Mouse (Mus musculus) cerebellum, adult 8-10 months (tissue): ENCODE results near the gene Cacna2d4.
"Not testable (repeated sequence)": the region's sequence is repeated elsewhere in the genome, so short reads cannot be mapped to it uniquely, and the experiment has no call there.

ENCODE experiments used
- DNase-seq: peaks from one replicate; pipeline ENCODE4 v3.0.0; 2022

Cacna2d4 gene

DNA sequence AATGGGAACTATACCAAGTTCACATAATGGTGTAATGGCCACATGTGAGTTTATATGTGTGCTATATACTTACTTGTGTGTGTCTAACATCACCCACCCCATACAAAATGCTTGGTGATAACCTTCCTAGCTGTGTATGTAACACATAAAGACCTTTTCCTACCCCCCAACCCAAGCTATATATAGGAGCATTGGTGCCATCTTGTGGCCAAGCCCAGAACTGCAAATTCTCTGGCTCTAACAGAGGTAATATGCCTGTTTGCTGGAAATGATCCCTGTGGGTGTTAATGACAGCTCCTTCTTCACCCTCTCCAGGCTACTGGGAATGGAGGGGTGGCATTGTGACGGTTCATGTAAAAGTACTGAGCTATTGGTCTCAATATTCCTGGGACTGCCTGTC lies 111.9 kb downstream of the Cacna2d4 start:
- peak; percentile 85 for DNase-seq

DNA sequence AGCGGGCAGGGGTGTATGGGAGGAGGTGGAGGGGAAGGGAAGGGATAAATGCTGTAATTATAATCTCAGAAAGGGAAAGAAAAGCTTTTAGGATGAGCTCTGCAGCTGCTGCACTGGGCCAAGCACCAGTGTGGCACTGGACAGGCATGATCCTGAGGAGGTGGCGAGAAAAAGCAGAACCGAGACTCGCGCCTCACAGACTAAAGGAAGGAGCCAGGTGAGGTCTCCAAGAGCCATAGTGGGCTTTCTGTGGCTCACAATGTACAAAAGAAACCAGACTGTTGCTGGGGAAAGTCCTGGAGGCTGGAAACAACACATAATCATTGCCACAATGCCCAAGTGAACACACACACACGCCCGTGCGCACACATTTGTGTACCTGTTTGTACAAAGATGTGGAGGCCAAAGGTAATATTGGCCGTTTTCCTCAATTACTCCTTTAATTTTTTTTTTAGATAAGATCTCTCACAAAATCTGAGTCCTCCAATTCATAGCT lies 114.4 kb downstream of the Cacna2d4 start:
- DNase-seq, result no peak

DNA sequence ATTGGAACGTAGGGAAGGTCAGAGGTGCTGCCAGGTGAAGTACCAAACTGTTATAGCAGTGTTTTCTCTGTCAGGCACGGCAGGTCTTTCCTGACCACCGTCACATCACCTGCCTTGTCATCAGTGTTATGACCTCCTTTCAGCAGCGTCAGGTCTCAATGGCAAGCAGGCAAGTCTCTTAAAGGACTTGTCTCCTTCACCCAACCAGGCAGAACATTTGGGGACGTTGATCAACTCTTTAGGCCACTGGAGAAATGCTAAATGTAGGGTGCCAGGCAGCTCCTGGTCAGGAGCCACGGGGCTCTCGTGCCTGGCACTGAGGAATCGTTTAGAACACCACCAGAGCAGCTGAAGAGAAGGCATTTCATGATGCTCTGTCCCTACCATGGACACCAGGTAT lies 115.3 kb downstream of the Cacna2d4 start:
- DNase-seq, result no peak

DNA sequence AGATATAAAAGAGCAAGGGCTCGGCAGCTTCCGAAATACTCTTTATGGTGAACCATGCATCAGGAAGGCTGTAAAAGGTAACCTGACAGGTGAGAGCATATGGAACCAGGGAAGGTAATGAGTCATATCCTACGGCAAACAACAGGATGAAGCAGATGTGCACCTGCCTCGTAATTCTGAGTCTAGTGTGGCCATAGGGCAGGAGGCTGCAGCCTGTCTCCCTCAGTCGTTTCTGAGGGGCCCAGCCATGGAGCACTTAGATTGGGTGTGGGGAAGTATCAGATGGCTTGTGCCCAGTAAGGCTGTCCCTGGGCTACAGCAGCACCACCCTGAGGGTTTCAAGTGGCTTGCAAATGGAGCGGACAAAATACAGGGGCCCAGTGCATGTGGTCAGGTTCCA lies 116.2 kb downstream of the Cacna2d4 start:
- no peak for DNase-seq

DNA sequence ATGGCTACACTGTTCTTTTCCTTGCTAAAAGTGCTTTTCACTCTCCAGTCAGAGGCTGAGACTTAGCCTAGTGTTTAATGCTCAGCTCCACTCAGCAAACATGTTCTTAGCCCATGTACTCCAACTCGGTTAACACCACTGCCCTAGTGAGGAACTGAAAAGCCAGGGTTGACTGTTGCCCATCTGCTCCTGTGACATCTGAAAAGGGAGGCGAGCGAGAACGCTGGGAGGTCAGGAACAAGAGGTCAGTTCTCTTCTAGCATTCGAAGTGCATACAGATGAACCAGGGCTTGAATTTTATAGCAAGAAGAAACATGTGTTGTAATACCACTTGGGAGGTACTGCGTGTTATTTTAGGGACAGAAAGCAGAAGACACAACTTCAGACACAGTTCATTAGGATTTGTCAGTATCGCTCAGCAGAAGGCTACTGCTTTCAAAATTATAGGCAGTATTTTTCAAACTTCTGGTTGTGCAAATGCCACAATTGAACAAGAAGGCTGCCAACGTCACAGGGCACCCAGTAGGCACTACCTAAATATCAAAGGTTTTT lies 121.8 kb downstream of the Cacna2d4 start:
- DNase-seq, result no peak

DNA sequence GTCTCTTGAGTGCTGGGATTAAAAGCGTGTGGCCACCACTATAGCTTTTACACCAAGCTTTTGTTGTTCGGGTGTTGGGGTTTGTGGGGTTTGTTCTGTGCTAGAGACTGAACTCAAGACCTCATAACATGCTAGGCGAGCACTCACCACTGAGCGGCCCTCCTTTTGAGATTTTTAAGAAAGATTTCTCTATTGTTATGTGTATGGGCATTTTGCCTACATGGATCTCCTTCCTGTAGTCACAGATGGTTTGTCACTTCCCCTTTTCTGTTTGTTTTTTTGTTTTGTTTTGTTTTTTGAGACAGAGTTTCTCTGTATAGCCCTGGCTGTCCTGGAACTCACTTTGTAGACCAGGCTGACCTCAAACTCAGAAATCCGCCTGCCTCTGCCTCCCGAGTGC lies 123.9 kb downstream of the Cacna2d4 start:
- not testable (repeated sequence) for DNase-seq

DNA sequence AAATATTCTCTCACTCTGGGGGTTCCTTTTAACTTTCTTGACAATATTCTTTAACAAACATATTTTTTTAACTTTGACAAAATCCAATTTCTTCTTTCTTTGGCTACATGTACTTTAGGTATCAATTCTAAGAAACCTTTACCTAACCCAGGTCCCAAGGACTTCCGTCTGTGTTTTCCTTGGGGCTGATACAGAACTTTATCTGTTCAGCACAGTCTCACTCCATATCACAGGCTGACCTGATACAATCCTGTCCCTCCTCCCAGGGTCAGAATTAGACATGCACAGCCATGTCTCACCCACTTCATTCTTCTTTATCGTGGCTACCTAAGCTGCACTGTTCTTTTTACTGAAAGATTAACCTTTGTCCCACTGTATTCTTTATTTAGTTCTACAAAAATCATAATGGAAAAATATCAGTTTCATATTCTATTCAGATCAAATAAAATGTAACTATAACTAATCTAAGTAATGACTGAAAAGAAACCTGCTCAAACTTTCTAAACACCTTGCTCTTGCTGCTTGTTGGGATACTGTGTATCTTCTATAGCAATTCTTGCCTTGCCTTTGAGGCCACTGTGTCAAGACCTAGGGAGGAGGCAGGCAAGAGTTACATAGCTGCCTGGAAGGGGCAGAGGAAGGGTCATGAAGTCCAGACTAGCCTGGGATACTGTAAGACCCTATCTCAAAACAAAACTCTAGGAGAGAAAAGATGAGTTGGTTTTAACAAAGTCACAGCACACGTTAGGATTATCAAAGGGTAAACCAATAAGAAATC lies 124.8 kb downstream of the Cacna2d4 start:
- no peak for DNase-seq

DNA sequence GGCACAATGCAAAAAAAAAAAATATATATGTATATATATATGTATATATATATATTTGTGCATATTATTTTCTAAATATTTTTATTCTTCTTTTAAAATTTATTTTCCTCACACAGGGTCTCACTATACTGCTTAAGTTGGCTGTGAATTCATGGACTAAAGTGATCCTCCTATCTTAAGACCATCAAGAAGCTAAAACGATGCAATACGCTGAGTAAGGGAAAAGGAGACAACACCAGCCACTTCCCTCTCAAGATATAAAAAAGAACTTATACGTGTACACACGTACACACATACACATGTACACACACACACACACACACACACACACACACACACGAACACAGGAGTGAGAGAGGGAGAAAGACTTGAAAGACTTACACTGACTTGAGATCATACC lies 127.3 kb downstream of the Cacna2d4 start:
- DNase-seq, result no peak

DNA sequence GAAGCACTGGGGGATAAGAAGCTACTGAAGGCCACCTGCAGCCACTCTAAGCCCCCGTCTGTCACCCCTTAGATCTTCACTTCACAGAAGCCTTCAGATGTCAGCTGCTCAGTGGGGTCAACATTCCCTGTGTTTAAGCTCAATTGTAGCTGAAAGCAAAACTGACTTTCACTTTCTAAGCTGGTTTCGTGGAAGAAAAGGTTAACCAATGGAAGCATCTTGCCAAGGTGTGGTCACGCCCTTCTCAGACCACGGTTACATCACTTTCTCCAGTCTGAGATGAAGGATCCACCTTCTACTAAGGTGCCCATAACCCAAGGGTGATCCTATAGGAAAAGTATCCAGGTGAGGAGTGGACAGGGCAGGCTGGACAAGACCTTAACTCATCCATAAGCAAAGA lies 130.5 kb downstream of the Cacna2d4 start:
- not testable (repeated sequence) for DNase-seq

DNA sequence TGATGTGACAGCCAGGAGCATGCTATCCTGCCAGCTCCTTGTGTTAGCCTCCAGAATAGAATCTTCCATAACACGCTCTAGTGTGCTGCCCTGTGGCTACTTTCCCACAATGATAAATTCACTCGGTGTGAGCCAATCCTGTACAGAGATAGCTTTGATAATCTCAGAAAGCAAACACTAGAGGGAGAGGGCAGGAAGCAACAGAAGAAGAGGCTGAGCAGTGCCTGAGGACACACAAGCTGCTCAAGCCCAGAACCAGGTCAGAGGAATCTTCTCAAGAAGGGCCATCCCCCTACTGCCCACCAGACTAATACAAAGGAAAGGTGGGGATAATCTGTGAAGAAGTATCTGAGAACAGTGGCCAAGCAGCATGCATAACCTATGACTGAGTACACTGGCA lies 131.1 kb downstream of the Cacna2d4 start:
- DNase-seq, result no peak

DNA sequence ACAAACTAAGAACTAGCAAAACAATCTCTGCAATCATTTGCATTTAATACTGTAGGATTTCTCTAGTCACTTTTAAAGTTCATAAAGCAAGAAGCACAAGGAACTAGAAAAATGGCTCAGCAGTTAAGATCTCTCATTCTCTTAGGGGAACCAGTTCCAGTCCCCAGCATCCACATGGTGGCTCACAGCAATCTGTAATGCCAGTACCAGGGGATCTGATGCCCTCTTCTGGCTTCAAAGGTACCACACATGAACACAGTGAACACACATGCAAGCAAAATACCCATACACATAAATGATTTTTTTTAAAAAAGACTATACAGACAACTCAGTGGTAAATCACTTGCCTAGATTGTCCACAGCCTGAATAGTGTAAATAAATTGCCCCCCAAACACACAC lies 135.3 kb downstream of the Cacna2d4 start:
- DNase-seq, result no peak

DNA sequence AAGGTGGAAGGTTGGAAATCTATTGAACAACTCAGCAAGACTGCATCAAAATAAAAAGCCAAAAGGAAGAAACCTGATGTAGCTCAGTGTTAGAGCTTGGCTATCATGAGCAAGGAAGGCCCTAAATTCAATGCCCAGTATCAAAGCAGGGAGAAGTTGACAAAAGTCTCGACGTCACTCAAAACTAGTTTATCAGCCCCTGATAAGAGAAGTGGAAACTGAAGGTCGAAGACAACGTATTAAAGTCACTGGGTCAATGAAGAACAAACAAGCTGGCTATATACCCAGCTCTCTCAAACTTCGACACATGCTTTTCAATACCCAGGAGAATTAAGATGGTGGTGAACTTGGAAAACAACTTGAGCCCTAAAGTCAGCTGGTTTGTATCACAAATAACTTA lies 135.9 kb downstream of the Cacna2d4 start:
- no peak for DNase-seq

DNA sequence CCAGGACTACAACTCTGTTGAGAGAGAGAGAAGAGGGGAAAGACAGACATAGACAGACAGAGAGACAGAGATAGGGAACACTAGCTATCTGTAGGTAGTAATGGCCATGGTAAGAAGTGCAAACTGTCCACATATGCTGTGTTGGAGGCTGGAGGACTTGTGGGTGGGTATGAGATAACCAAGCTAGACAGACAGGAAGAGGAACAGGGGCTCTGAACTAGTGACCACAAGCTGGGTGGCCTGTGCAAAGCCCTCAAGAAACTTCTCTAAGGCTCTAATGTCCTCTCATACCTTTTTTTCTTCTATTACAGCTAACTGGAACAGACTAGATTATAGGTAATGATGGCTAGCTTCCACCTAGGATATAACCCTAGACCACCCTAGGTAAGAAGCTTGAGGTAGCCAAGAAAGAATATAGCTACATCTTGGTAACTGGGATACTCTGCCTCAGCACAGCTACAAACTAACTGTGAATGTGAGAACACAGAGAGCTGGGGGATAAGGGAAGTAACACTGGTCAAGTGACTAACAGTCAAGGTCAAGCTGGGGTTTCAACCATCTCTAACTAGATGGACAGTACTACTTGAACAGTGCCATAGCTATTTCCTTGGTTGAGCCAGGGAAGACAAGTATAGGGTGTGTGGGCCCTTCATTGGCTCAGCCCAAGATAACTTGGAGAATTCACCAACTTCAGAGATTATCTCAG lies 136.8 kb downstream of the Cacna2d4 start:
- no peak for DNase-seq

DNA sequence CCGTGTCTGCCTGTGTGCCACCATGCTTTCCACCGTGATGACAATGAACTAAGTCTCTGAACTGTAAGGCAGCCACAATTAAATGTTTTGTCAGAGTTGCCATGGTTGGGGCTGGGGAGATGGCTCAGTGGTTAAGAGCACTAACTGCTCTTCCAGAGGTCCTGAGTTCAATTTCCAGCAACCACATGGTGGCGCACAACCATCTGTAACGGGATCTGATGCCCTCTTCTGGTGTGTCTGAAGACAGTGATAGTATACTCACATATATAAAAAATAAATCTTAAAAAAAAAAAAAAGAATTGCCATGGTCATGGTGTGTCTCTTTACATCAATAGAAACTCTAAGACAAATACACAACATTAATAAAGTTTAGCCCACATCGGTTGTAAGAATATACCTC lies 138.7 kb downstream of the Cacna2d4 start:
- no peak for DNase-seq

DNA sequence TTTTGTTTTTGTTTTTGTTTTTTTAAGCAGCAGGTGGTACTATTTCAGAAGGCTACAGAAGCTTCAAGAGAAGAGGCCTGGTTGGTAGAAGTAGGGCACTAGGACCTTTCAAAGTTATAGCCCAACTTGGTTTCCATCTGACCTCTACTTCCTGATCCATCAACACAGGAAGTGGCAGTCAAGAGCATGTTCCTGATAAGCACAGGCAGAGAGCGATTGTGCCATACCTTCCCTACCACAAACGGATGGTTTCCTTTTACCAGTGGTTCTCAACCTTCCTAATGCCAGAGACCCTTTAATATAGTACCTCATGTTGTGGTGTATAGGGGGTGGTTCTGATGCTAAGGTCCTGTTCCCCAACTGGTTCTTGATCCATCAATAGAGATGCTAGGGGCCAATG lies 141.3 kb downstream of the Cacna2d4 start:
- no peak for DNase-seq

DNA sequence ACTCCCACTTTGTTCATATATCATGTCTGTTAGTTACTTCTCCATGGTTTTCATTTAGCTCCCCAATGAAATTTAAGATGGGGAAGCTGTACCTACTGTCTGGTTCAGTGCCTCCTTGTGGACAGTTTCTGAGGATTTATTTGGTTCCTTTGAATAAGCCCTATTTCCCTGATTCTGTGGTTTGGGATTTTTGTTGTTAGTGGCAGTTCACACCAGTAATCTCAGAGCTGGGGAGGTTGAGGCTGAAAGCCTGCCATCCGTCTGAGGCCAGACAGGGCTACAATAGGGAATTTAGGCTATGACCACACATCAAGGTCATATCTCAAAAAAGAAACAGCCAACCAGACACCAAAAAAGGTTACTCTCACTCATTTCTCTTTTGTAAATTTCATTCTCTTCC lies 142.3 kb downstream of the Cacna2d4 start:
- DNase-seq, result no peak

DNA sequence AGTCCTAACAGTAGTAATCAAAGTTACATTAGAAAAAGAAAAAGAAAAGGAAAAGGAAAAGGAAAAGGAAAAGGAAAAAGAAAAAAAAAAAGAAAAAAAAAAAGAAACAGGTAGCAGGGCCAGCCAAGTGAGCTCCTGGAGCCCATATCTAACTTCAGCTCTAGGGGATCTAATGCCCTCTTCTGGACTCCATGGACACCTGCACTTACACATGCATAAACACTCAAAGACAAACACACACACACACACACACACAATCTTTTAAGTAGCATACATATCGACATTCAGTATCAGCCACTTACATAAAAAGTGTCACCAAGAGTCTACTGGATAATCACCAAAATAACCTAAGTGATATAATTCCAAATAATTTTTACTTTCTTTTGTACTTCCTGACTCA lies 149.3 kb downstream of the Cacna2d4 start:
- DNase-seq, result no peak

DNA sequence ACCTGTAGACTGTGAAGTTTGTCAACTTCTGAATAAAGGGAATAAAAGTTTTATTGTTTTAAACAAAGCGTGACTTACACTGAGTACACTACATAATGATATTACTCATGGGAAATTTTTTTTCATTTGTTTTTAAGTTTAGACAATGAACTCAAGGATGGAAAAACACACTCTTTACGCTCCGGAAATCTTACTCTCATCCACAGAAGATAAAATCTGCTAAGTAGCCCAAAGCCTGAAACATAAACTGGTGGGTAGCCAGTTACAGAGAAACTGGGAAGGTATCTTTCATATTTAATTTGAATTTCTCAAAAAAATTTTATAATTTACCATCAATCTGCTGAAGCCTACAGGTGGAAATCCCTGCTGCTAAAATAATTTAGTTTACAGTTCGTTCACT lies 150.1 kb downstream of the Cacna2d4 start:
- DNase-seq, result no peak

DNA sequence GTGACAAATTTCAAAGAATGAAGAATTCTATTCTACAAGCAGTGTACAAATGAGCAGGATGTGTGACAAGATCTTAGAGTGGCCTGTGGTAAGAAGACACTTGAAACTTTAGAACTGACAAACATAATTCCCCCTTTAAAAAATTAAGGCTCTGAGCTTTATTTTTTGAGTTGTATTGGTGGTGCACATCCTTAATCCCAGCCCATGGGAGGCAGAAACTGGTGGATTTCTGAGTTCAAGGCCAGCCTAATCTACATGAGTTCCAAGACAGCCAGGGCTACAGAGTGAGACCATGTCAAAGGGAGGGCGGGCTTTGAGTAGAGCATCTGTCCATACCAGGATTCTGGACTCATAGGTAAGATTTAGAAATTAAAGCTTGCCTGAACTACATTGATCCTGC lies 150.5 kb downstream of the Cacna2d4 start:
- DNase-seq, result no peak

DNA sequence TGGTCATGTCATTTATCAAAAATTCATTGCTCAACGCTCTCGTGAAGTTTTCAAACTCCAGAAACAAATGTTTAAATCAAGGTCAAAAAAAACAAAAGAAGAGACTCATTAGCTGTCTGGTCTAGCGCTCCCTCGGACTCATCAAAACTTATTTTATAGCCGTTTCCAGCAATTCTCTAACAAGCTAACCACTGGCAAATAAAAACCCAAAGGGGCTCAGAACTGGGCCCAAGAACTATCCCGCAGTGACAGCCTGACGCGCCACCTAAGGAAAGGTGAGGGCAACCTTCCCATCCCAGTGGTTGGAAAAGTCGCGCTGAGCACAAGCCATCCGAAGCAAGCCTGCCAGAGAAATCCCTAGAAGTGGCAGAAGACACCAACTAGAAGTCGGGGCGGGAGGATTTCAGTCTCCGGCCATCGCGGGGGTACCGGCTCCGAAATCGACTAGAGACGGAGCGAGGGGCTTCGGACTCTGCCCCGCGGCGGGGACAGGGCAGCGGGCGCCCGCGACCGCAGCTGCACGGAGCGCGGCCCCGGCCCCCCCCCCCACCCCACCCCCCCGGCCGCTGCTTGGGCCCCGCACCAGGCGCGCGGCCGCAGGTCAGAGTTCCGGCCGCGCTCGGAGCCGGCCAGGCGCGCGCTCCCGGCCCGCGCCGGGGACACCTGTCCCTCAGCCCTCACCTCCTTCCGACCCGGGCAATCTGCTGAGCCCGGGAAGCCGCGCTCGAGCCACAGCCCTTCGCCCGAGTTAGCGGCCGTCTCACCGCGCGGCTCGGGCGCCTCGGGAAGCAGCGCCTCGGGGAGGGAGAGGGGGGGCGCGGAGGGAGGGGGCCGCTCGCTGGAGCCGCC lies 151.7 kb downstream of the Cacna2d4 start:
- DNase-seq, result peak; percentile 43

DNA sequence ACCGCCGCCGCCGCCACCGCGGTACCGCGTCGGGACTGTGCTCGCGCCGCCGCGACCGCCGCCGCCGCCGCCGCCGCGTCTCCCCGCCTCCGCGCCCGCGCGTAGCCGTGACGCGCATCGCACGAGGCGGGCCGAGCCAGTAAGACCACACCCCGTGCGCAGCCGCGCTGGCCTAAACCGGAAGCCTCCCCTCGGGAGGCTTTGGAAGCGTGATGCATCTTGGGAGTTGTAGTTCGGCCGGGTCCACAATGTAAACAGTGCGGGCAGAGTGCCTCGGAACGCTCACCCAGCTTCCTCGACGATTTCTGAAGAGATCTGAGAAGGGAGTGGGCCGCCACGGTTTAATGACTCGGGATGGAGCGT lies 152.3 kb downstream of the Cacna2d4 start:
- DNase-seq, result peak; percentile 92

DNA sequence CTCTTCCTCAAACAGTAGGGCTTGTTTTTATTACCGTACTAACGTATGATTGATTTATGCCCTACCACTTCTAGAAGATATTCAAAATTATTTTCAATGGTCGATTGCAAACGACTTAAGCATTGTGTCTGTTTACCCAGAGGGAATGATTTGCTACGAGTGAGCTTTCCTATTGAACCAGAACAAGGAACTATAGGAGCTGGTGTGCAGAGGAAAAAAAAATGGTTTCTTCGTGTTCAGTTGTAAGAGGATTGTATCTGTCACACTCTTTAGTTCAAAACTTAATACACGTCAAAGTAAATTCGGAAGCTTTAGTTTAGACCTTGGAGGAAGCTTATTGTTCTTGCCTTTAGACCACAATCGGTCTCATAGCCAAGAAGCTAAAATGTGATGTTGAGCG lies 152.8 kb downstream of the Cacna2d4 start:
- no peak for DNase-seq

DNA sequence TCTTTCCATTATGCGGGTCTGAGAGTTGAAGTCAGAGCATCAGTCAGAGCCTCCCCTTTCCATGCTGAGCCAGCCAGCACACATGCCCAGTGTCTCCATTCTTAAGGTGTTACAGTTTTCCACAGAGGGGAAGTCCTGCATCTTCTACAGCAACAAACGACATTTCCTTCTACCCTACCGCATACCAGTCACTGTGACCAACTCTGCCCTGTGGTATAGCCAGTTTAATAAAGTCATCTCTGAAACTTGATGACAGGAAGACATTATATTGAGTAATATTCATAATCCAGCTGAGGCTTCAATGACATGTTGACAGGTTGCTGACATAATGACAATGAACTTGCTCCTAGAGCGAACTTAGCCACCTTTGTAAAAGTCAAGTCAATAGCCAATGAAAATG lies 154.4 kb downstream of the Cacna2d4 start:
- no peak for DNase-seq
